Mouse (Mus musculus) right cerebral cortex, postnatal 36 days (tissue): ENCODE data around the gene Cplx2.

Experiments used
- DNase-seq, 2 experiments: peaks; one replicate each; pipeline ENCODE4 v3.0.0; 2022; ENCODE audit warnings: low spot score in 2 of 2, mixed read lengths in 1 of 2

The Cplx2 gene

GRCm38 (mm10) chr13:54371049-54371386 is at the start of gene Cplx2:
Gene Cplx2 (plus strand): TSS chr13:54371349.
- no peak for DNase-seq

DNA sequence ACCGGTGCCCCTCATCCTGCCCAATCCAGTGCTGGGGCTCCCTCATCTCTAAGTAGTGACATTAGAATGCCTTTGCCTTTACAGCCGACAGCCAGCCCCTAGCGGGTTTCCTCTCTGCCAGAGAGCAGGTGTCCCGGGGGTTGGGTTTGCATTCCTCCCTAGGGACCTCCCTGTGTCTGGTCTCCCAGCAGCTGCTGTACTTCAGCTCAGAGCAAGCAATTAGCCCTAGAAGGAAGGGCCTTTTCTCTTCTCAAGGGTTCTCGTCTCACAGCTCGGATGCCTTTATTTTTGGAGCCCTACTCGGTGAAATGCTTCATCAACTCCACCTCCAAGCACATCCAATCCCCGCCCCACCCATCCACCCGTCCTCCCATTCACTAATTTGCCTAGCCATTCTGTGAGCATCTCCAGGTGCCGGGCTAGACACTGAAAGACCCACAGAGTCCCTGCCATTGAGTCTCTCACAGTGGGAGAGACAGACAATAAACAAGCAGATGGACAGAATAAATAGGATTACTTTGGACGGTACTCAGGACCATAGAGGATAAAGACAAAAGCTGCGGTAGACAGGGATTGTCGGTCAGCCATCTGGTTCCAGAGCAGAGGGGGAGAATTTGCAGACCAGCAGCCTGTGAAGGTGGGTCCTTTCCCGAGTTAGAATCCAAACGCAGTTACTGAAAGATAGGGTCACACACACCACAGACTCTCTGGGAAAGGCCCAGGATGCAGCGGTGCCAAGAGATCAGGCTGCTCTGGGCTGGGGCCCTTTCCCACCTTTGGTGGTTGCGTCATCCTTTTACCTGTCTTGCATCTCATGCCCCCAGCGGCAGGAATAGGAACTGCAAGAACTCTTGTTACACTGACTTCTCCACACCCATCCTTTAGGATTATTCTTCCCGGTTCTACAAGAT is 48.5 kb upstream of the Cplx2 start:
- DNase-seq: peak; percentile 48 to 56

GRCm38 (mm10) chr13:54323307-54324165 is 47.6 kb upstream of the Cplx2 start:
- DNase-seq: no peak

DNA sequence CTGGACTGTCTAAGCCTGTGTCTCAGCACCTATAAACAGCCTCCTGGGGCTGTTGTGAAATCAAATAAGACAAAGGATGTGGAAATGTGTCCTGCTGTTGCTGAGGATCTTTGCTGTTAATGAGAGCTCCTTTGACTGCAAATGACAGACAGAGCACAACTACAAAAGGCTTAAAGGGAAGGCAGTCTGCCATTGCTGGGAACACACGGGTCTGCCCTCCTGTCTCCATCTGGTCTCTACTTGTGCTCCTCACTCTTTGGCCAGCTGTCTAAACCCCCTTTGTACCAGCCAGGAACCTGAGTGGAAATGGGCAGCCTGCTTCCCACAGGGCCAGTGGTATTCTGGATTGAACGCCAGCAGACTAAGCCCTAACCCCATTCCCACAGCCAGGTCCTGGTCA is 47.0 kb upstream of the Cplx2 start:
- DNase-seq: no peak

DNA sequence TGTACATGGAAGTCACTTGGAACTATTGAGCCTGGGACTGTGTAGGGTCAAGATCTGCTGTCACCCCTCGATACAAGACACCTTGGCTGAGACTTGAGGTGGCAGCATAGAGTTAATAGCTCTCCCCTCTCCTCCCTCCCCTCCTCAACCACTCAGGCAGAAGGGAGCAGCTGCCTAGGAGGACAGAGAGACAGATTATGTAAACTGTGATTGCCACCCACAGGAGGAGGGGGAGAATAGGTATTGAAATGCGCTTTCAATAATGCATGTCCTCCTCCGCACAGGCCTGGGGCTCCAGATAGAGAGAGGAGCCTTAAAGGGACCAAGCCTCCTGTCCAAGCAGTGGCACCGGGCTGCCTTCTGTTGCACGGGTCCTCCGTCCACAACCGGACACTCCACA is 45.3 kb upstream of the Cplx2 start:
- DNase-seq: peak; percentile 27 to 78

GRCm38 (mm10) chr13:54326686-54327447 is 44.3 kb upstream of the Cplx2 start:
- no peak for DNase-seq

- DNase-seq: no peak
Observed at GRCm38 (mm10) chr13:54328029-54328428, 43.1 kb upstream of the Cplx2 start.

DNA sequence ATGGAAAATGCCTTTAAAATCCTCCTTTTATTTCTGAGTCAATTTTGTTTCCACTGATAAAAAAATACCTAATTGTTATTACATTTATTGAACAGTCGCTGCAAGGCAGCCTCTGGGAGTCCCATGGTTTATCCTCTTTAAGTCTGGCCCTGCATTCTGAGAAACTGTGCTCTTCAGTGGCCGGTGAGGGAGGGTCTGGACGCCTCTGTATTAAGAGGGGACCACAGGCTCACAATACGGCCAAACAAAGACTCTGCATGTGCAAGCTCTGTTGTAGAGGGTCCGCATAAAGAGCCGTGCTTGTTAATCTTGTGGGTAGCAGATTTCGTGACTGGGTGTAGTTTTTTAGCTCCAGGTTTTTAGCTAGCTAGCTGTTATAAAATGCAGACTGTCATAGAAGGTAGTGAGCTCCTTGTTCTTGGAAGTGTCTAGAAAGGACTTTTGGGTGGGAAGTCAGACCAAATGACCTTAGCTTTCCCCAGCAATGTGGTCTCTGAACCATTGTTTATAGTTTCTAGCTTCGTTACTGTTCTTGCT is 42.1 kb upstream of the Cplx2 start:
- no peak for DNase-seq

- DNase-seq: peak; percentile 46 to 64
Observed at GRCm38 (mm10) chr13:54331825-54332675, 39.1 kb upstream of the Cplx2 start.

DNA sequence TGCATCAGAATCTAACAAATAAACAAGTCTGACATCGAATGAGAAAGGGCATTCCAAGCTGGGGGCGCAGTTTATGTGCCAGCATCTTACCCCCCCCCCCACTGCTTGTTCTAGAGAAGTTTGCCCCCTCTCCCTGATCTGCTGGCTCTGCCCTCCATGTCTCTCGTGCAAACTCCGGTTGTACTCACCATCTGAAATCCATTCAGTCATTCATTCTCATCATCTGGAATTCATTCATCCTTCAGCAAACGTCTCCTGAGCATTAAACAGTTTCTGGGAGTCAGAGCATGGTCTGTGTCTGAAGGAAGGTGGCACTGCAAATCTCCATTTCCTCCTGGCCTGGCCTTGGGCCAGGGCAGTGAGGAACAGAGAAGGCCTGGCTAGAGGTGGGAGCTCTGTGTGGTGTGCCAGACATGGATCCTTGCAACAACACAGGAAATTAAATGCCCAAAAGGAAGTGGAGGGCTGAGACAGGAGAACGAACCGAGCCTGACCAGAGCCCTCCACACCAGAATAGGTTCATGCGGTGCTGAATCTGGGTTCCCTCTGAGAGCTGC is 38.1 kb upstream of the Cplx2 start:
- no peak for DNase-seq

- peak in 1 of 2 experiments; percentile 48 for DNase-seq
Observed at GRCm38 (mm10) chr13:54337058-54337457, 34.1 kb upstream of the Cplx2 start.

- no peak for DNase-seq
Observed at GRCm38 (mm10) chr13:54337541-54337940, 33.6 kb upstream of the Cplx2 start.

GRCm38 (mm10) chr13:54338815-54339214 is 32.3 kb upstream of the Cplx2 start:
- no peak for DNase-seq

- DNase-seq: no peak
Observed at GRCm38 (mm10) chr13:54345885-54346647, 25.1 kb upstream of the Cplx2 start.

DNA sequence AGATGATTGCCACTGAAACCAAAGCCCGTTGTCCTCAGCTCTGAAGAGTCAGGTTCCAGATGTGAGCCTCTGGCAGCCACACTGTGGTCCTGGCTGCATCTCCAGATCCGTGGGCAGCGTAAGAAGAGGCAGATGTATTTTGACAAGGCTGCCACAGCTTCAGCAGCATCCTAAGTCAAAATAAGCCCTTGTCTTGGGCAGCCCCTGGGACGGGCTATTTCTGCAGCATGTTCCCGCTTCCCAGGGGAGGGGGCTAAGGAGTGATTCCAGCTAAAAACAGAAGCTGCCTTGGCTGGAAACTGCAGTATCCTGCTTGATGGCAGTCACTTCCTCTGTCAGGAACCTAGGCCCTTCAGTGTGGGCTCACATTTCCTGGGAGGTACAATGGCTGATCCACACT is 23.1 kb upstream of the Cplx2 start:
- DNase-seq: peak in 1 of 2 experiments; percentile 47

- DNase-seq: no peak
Observed at GRCm38 (mm10) chr13:54349126-54349759, 21.9 kb upstream of the Cplx2 start.

- DNase-seq: no peak
Observed at GRCm38 (mm10) chr13:54357420-54357819, 13.7 kb upstream of the Cplx2 start.

- DNase-seq: peak in 1 of 2 experiments; percentile 79
Observed at GRCm38 (mm10) chr13:54359181-54359580, 12.0 kb upstream of the Cplx2 start.

- DNase-seq: no peak
Observed at GRCm38 (mm10) chr13:54364686-54365085, 6.5 kb upstream of the Cplx2 start.
